Mouse (Mus musculus): ENCODE data around the gene A030003K21Rik.

The A030003K21Rik gene

GRCm38 (mm10) chr1:82905886-82906285, 37.3 kb downstream of the A030003K21Rik start:
- DNase-seq: no peak

- DNase-seq: no peak
Measured at GRCm38 (mm10) chr1:82901201-82901600, 42.0 kb downstream of the A030003K21Rik start.

GRCm38 (mm10) chr1:82900567-82900966, 42.6 kb downstream of the A030003K21Rik start:
- no peak for DNase-seq

- DNase-seq: peak; percentile 13
Measured at GRCm38 (mm10) chr1:82893269-82893668, 49.9 kb downstream of the A030003K21Rik start.

Data from cerebellum, adult 9-10 months (tissue).